Mouse (Mus musculus) olfactory bulb, adult 2 months (tissue): ENCODE measurements around the gene Bicd2.

Source experiments
- CTCF ChIP-seq: fragments of 200-500 bp; IDR thresholded peaks from 2 replicates; pipeline ENCODE4 v1.5.1; 2012; ENCODE audit warnings: low read depth, mild to moderate bottlenecking, low read length, moderate library complexity; ENCODE audit not compliant: insufficient read depth
- POLR2A ChIP-seq: fragments of 200-500 bp; IDR thresholded peaks from 2 replicates; pipeline ENCODE4 v1.6.1; 2012; ENCODE audit warnings: mild to moderate bottlenecking, low read depth, low read length, moderate library complexity; ENCODE audit not compliant: insufficient read depth

GRCm38 (mm10) chr13:49384751-49385463 lies 43.5 kb downstream of the Bicd2 start:
- TF ChIP-seq CTCF (no peak), POLR2A (no peak)
